Mouse (Mus musculus): ENCODE results near the gene Rnf115. TPM values are rescaled to one million over a fixed set of nuclear protein-coding genes. Genes with fewer than 3 reads are reported as not detected.

The Rnf115 gene
- total and polyA plus RNA-seq, 3 experiments, result 11.4 to 25.4 (median 22.6) TPM

- H3K4me3 ChIP-seq, result peak overlapping the region; percentile 98
- peak overlapping the region; percentile 90 for H3K27ac ChIP-seq
- intact Hi-C loops (cut with DNase I), result loop anchor here (5.0 kb wide), 2 partner anchors 33 to 83 kb away; no protein-coding TSS in a partner anchor
- no peak for DNase-seq
- H3K36me3 ChIP-seq (ENCODE audit: control insufficient read depth, insufficient read depth, low read length), result peaks cover 13% of the 10 kb centered on the region
- 34% methylated on average over 7 of the region's 7 CpGs for WGBS
- H3K27me3 ChIP-seq (ENCODE audit: control insufficient read depth, insufficient read depth, low read length), result no peaks in the 10 kb centered on the region
- peaks cover 2% of the 10 kb centered on the region for H3K4me1 ChIP-seq (ENCODE audit: control insufficient read depth, insufficient read depth, low read length)
- TF ChIP-seq POLR2A (IDR thresholded peaks at IDR 0.05; ENCODE audit: insufficient read depth, low read depth, low read length) (no peak), EP300 (IDR thresholded peaks at IDR 0.05; ENCODE audit: insufficient read depth, low read depth, low read length) (no peak), CTCF (IDR thresholded peaks at IDR 0.05) (no peak)
- peaks cover 11% of the 10 kb centered on the region for H3K79me2 ChIP-seq (replicated peaks; ENCODE audit: control insufficient read depth, insufficient read depth, low read length)
- peak overlapping the region; percentile 96; the same call in 1 of the 2 replicates for H3K9ac ChIP-seq (ENCODE audit: low read depth, low read length)
These were observed 1.4 kb downstream of the Rnf115 start for GRCm38 (mm10) chr3:96728634-96729402.

GRCm38 (mm10) chr3:96729403-96729784 lies 1.9 kb downstream of the Rnf115 start:
- peak; percentile 33 for TF ChIP-seq CTCF (IDR thresholded peaks at IDR 0.05)
- no peak for TF ChIP-seq POLR2A (IDR thresholded peaks at IDR 0.05; ENCODE audit: insufficient read depth, low read depth, low read length)
- DNase-seq, result no peak
- H3K79me2 ChIP-seq (replicated peaks; ENCODE audit: control insufficient read depth, insufficient read depth, low read length), result peaks cover 14% of the 10 kb centered on the region
- no peak overlapping the region for H3K27ac ChIP-seq
- no peak overlapping the region for H3K4me3 ChIP-seq
- peaks cover 4% of the 10 kb centered on the region for H3K4me1 ChIP-seq (ENCODE audit: control insufficient read depth, insufficient read depth, low read length)
- no peaks in the 10 kb centered on the region for H3K27me3 ChIP-seq (ENCODE audit: control insufficient read depth, insufficient read depth, low read length)
- H3K36me3 ChIP-seq (ENCODE audit: control insufficient read depth, insufficient read depth, low read length), result peaks cover 18% of the 10 kb centered on the region
- intact Hi-C loops (cut with DNase I), result loop anchor here (5.0 kb wide), 2 partner anchors 33 to 83 kb away; no protein-coding TSS in a partner anchor
- H3K9ac ChIP-seq (ENCODE audit: low read depth, low read length), result no peak overlapping the region
- 53% methylated on average over 3 of the region's 3 CpGs for WGBS

GRCm38 (mm10) chr3:96730785-96731184 lies 3.3 kb downstream of the Rnf115 start:
- peaks cover 19% of the 10 kb centered on the region for H3K36me3 ChIP-seq (ENCODE audit: control insufficient read depth, insufficient read depth, low read length)
- no peaks in the 10 kb centered on the region for H3K27me3 ChIP-seq (ENCODE audit: control insufficient read depth, insufficient read depth, low read length)
- no peak overlapping the region for H3K9ac ChIP-seq (ENCODE audit: low read depth, low read length)
- DNase-seq, result no peak
- TF ChIP-seq CTCF (IDR thresholded peaks at IDR 0.05) (no peak), POLR2A (IDR thresholded peaks at IDR 0.05; ENCODE audit: insufficient read depth, low read depth, low read length) (no peak), EP300 (IDR thresholded peaks at IDR 0.05; ENCODE audit: insufficient read depth, low read depth, low read length) (no peak)
- peaks cover 4% of the 10 kb centered on the region for H3K4me1 ChIP-seq (ENCODE audit: control insufficient read depth, insufficient read depth, low read length)
- H3K79me2 ChIP-seq (replicated peaks; ENCODE audit: control insufficient read depth, insufficient read depth, low read length), result peaks cover 15% of the 10 kb centered on the region
- 47% methylated on average over 5 of the region's 5 CpGs for WGBS
- intact Hi-C loops (cut with DNase I), result no loop called here
- no peak overlapping the region for H3K27ac ChIP-seq
- H3K4me3 ChIP-seq, result no peak overlapping the region

GRCm38 (mm10) chr3:96733984-96734383 lies 6.5 kb downstream of the Rnf115 start:
- H3K27me3 ChIP-seq (ENCODE audit: control insufficient read depth, insufficient read depth, low read length), result no peaks in the 10 kb centered on the region
- peaks cover 13% of the 10 kb centered on the region for H3K79me2 ChIP-seq (replicated peaks; ENCODE audit: control insufficient read depth, insufficient read depth, low read length)
- WGBS, result 97% methylated on average over 1 of the region's 1 CpGs
- peaks cover 19% of the 10 kb centered on the region for H3K36me3 ChIP-seq (ENCODE audit: control insufficient read depth, insufficient read depth, low read length)
- no peak for DNase-seq
- no peak overlapping the region for H3K27ac ChIP-seq
- peaks cover 14% of the 10 kb centered on the region for H3K4me1 ChIP-seq (ENCODE audit: control insufficient read depth, insufficient read depth, low read length)
- H3K4me3 ChIP-seq, result no peak overlapping the region
- intact Hi-C loops (cut with DNase I), result no loop called here
- TF ChIP-seq EP300 (IDR thresholded peaks at IDR 0.05; ENCODE audit: insufficient read depth, low read depth, low read length), result no peak
- no peak for TF ChIP-seq CTCF (IDR thresholded peaks at IDR 0.05)
- TF ChIP-seq POLR2A (IDR thresholded peaks at IDR 0.05; ENCODE audit: insufficient read depth, low read depth, low read length), result no peak
- no peak overlapping the region for H3K9ac ChIP-seq (ENCODE audit: low read depth, low read length)

- H3K27me3 ChIP-seq (ENCODE audit: control insufficient read depth, insufficient read depth, low read length), result no peaks in the 10 kb centered on the region
- H3K27ac ChIP-seq, result no peak overlapping the region
- no peak for TF ChIP-seq EP300 (IDR thresholded peaks at IDR 0.05; ENCODE audit: insufficient read depth, low read depth, low read length)
- TF ChIP-seq CTCF (IDR thresholded peaks at IDR 0.05), result no peak
- no peak for TF ChIP-seq POLR2A (IDR thresholded peaks at IDR 0.05; ENCODE audit: insufficient read depth, low read depth, low read length)
- intact Hi-C loops (cut with DNase I), result loop anchor here (5.0 kb wide), 1 partner anchor 47 kb away; no protein-coding TSS in a partner anchor
- peaks cover 12% of the 10 kb centered on the region for H3K36me3 ChIP-seq (ENCODE audit: control insufficient read depth, insufficient read depth, low read length)
- H3K4me3 ChIP-seq, result no peak overlapping the region
- H3K4me1 ChIP-seq (ENCODE audit: control insufficient read depth, insufficient read depth, low read length), result peaks cover 14% of the 10 kb centered on the region
- H3K9ac ChIP-seq (ENCODE audit: low read depth, low read length), result no peak overlapping the region
- H3K79me2 ChIP-seq (replicated peaks; ENCODE audit: control insufficient read depth, insufficient read depth, low read length), result peaks cover 11% of the 10 kb centered on the region
- DNase-seq, result no peak
- 81% methylated on average over 2 of the region's 2 CpGs for WGBS
These were observed 7.7 kb downstream of the Rnf115 start for GRCm38 (mm10) chr3:96735200-96735599.

Measured in heart, adult 2 months (tissue).